Mouse (Mus musculus) cerebellum, postnatal 10 days (tissue): ENCODE data around the gene Grik4.
"Not testable (repeated sequence)": the region's sequence is repeated elsewhere in the genome, so short reads cannot be mapped to it uniquely, and the experiment has no call there.

Experiments
- DNase-seq, 2 experiments: peaks; one replicate each; pipeline ENCODE4 v3.0.0; 2021; ENCODE audit warnings: mixed read lengths in 2 of 2

The Grik4 gene

GRCm38 (mm10) chr9:42943781-42944535, at the start of gene Grik4:
Grik4 (minus strand) TSS chr9:42944493.
- peak; percentile 81 to 88 for DNase-seq

GRCm38 (mm10) chr9:42993659-42994058, 49.4 kb upstream of the Grik4 start:
- DNase-seq, result no peak

- no peak for DNase-seq
Observed at GRCm38 (mm10) chr9:42987988-42988387, 43.7 kb upstream of the Grik4 start.

GRCm38 (mm10) chr9:42968894-42969521, 24.7 kb upstream of the Grik4 start:
- no peak for DNase-seq

- DNase-seq, result peak; percentile 52 to 63
Observed at GRCm38 (mm10) chr9:42967731-42968130, 23.4 kb upstream of the Grik4 start.

- not testable (repeated sequence) for DNase-seq
Observed at GRCm38 (mm10) chr9:42964809-42965208, 20.5 kb upstream of the Grik4 start.

- peak; percentile 89 to 93 for DNase-seq
Observed at GRCm38 (mm10) chr9:42964366-42964765, 20.1 kb upstream of the Grik4 start.

GRCm38 (mm10) chr9:42962506-42962905, 18.2 kb upstream of the Grik4 start:
- DNase-seq, result no peak

- DNase-seq, result peak; percentile 45 to 46
Observed at GRCm38 (mm10) chr9:42958401-42958800, 14.1 kb upstream of the Grik4 start.

- DNase-seq, result no peak
Observed at GRCm38 (mm10) chr9:42948381-42948780, 4.1 kb upstream of the Grik4 start.

- no peak for DNase-seq
Observed at GRCm38 (mm10) chr9:42945174-42945573, 881 bp upstream of the Grik4 start.

GRCm38 (mm10) chr9:42944536-42945006, 278 bp upstream of the Grik4 start:
- DNase-seq, result peak; percentile 97

GRCm38 (mm10) chr9:42943057-42943529, 1.2 kb downstream of the Grik4 start:
- peak; percentile 62 to 74 for DNase-seq

- no peak for DNase-seq
Observed at GRCm38 (mm10) chr9:42942148-42942547, 2.1 kb downstream of the Grik4 start.

GRCm38 (mm10) chr9:42932146-42932545, 12.1 kb downstream of the Grik4 start:
- DNase-seq, result peak; percentile 69 to 71

- no peak for DNase-seq
Observed at GRCm38 (mm10) chr9:42927498-42927897, 16.8 kb downstream of the Grik4 start.

- no peak for DNase-seq
Observed at GRCm38 (mm10) chr9:42926564-42926963, 17.7 kb downstream of the Grik4 start.

- no peak for DNase-seq
Observed at GRCm38 (mm10) chr9:42921830-42922229, 22.5 kb downstream of the Grik4 start.

- DNase-seq, result peak in 1 of 2 experiments; percentile 56
Observed at GRCm38 (mm10) chr9:42920190-42920589, 24.1 kb downstream of the Grik4 start.

GRCm38 (mm10) chr9:42917911-42918310, 26.4 kb downstream of the Grik4 start:
- DNase-seq, result no peak

- no peak for DNase-seq
Observed at GRCm38 (mm10) chr9:42913201-42913600, 31.1 kb downstream of the Grik4 start.

- no peak for DNase-seq
Observed at GRCm38 (mm10) chr9:42908657-42909313, 35.5 kb downstream of the Grik4 start.

- DNase-seq, result no peak
Observed at GRCm38 (mm10) chr9:42906995-42907394, 37.3 kb downstream of the Grik4 start.
